Mouse (Mus musculus): ENCODE data around the gene Nol7. TPM values are rescaled to one million over a fixed set of nuclear protein-coding genes. Genes with fewer than 3 reads are reported as not detected.

The Nol7 gene
- polyA plus RNA-seq, 1 experiment from 2014 or later: 175 TPM

Other genes with a start within 250 kb of the Nol7 start
- gene Tbc1d7, start 226.9 kb upstream of the Nol7 start, polyA plus RNA-seq (2014; fragmentation: Nextera tagmentation; extraction: Ambion mirVana): 86.9 and 101 TPM in 2 replicates
- 2.4 and 2.7 TPM in 2 replicates for gene Gfod1, start 94.2 kb upstream of the Nol7 start, polyA plus RNA-seq (2014; fragmentation: Nextera tagmentation; extraction: Ambion mirVana)
- 34.2 and 35.9 TPM in 2 replicates for gene Sirt5, start 32.9 kb upstream of the Nol7 start, polyA plus RNA-seq (2014; fragmentation: Nextera tagmentation; extraction: Ambion mirVana)
- gene Ranbp9, start 82.9 kb downstream of the Nol7 start, polyA plus RNA-seq (2014; fragmentation: Nextera tagmentation; extraction: Ambion mirVana): 15.4 and 16.4 TPM in 2 replicates
- 7.2 and 7.6 TPM in 2 replicates for gene Mcur1, start 161.8 kb downstream of the Nol7 start, polyA plus RNA-seq (2014; fragmentation: Nextera tagmentation; extraction: Ambion mirVana)
- gene Rnf182, start 217.3 kb downstream of the Nol7 start, polyA plus RNA-seq (2014; fragmentation: Nextera tagmentation; extraction: Ambion mirVana): 35.0 and 46.6 TPM in 2 replicates

All from forebrain, embryonic 14.5 days (tissue).